ENCODE assay signal across 9 mouse cellular contexts in genomic region chr4:124594933-124595332, GRCm38 (mm10). TPM values are rescaled to one million over a fixed set of nuclear protein-coding genes. Genes with fewer than 3 reads are reported as not detected.
DNase-seq lines count a peak whose midpoint lies in the region; ATAC-seq lines count a peak whose summit lies in the region.
"Had no signal": no experiment of that assay in that cellular context is flagged by ENCODE, and none has a peak within 500 bp of the region (broad histone marks: within the 10 kb centered on the region; RNA-seq: fewer than 3 reads in every experiment).

No protein-coding gene starts in this region.

- ATAC-seq in midbrain, embryonic 15.5 days (replicated peaks) = peak; percentile 43; the same call in 1 of the 2 replicates
- no peak for ATAC-seq in midbrain, embryonic 11.5 days (ENCODE audit: low FRiP score)
- no peak for ATAC-seq in heart, embryonic 13.5 days (ENCODE audit: extremely low read depth, insufficient number of reproducible peaks, low FRiP score, low TSS enrichment)
- ATAC-seq in monocyte, adult 5-6 weeks (replicated peaks; ENCODE audit: insufficient number of reproducible peaks, low FRiP score, low TSS enrichment, poor library complexity, severe bottlenecking) = no peak

- 37% methylated on average over 13 of the region's 13 CpGs for WGBS in midbrain, embryonic 15.5 days
- 48% methylated on average over 13 of the region's 13 CpGs for WGBS in midbrain, embryonic 11.5 days
- 29% methylated on average over 13 of the region's 13 CpGs for WGBS in heart, embryonic 13.5 days

- DNase-seq in midbrain, embryonic 11.5 days (ENCODE audit: low spot score, missing footprints) = no peak
- peak; percentile 11 for DNase-seq in cerebellum, adult 9-11 months
- DNase-seq in layer of hippocampus, adult 9-11 months = peak; percentile 91
- DNase-seq in lung, postnatal 36 days = peak; percentile 51
- DNase-seq in spleen, postnatal 14 days (ENCODE audit: low spot score in 2 of 2) = no peak

- no peaks in the 10 kb centered on the region for H3K27me3 ChIP-seq in midbrain, embryonic 15.5 days (replicated peaks)
- H3K27me3 ChIP-seq in midbrain, embryonic 11.5 days (ENCODE audit: control insufficient read depth, insufficient read depth, low read length) = no peaks in the 10 kb centered on the region
- H3K27me3 ChIP-seq in heart, embryonic 13.5 days (replicated peaks) = peaks cover 52% of the 10 kb centered on the region

- no peaks in the 10 kb centered on the region for H3K36me3 ChIP-seq in midbrain, embryonic 15.5 days (replicated peaks)
- no peaks in the 10 kb centered on the region for H3K36me3 ChIP-seq in midbrain, embryonic 11.5 days (ENCODE audit: control insufficient read depth, insufficient read depth, low read length)
- no peaks in the 10 kb centered on the region for H3K36me3 ChIP-seq in heart, embryonic 13.5 days
- H3K36me3 ChIP-seq: limb, embryonic 15.5 days had no signal

- H3K4me1 ChIP-seq in midbrain, embryonic 15.5 days = peaks cover 15% of the 10 kb centered on the region
- H3K4me1 ChIP-seq in midbrain, embryonic 11.5 days (ENCODE audit: control insufficient read depth, insufficient read depth, low read length) = peaks cover 5% of the 10 kb centered on the region; the same call in 1 of the 2 replicates
- peaks cover 5% of the 10 kb centered on the region for H3K4me1 ChIP-seq in heart, embryonic 13.5 days

- no peak overlapping the region for H3K4me2 ChIP-seq in midbrain, embryonic 15.5 days
- no peak overlapping the region for H3K4me2 ChIP-seq in midbrain, embryonic 11.5 days
- peak overlapping the region; percentile 42 for H3K4me2 ChIP-seq in heart, embryonic 13.5 days
- H3K4me2 ChIP-seq: limb, embryonic 15.5 days had no signal

- no peak overlapping the region for H3K9ac ChIP-seq in midbrain, embryonic 15.5 days
- H3K9ac ChIP-seq in midbrain, embryonic 11.5 days (ENCODE audit: low read length) = no peak overlapping the region
- H3K9ac ChIP-seq in heart, embryonic 13.5 days = no peak overlapping the region
- H3K9ac ChIP-seq: limb, embryonic 15.5 days had no signal

- H3K27ac ChIP-seq in midbrain, embryonic 15.5 days = no peak overlapping the region
- H3K27ac ChIP-seq in midbrain, embryonic 11.5 days (ENCODE audit: low read depth, low read length) = no peak overlapping the region
- H3K27ac ChIP-seq in heart, embryonic 13.5 days (replicated peaks) = no peak overlapping the region
- H3K27ac ChIP-seq: limb, embryonic 15.5 days had no signal

- no peaks in the 10 kb centered on the region for H3K9me3 ChIP-seq in midbrain, embryonic 15.5 days
- H3K9me3 ChIP-seq in midbrain, embryonic 11.5 days (ENCODE audit: control insufficient read depth, low read length) = no peaks in the 10 kb centered on the region
- no peaks in the 10 kb centered on the region for H3K9me3 ChIP-seq in heart, embryonic 13.5 days
- H3K9me3 ChIP-seq: limb, embryonic 15.5 days had no signal

- H3K4me3 ChIP-seq in midbrain, embryonic 15.5 days = no peak overlapping the region
- H3K4me3 ChIP-seq in midbrain, embryonic 11.5 days (ENCODE audit: low read depth, low read length) = no peak overlapping the region
- H3K4me3 ChIP-seq in heart, embryonic 13.5 days = no peak overlapping the region
- H3K4me3 ChIP-seq: limb, embryonic 15.5 days had no signal

RNA-seq across cellular contexts. Expression of gene 3100002H09Rik, which starts 15.7 kb away (rescaled TPM):
- 0.98 and 1.3 TPM in 2 replicates for polyA plus RNA-seq in midbrain, embryonic 15.5 days (2015; fragmentation: Nextera tagmentation; extraction: Ambion mirVana)
- polyA plus RNA-seq in midbrain, embryonic 11.5 days (2014; fragmentation: Nextera tagmentation; extraction: Ambion mirVana) = 0.16 TPM in 1 of 2 replicates, not detected in the other
- 0.17 TPM in 1 of 2 replicates, not detected in the other for polyA plus RNA-seq in heart, embryonic 13.5 days (2015; fragmentation: Nextera tagmentation; extraction: Ambion mirVana)
- not detected in 3 replicates for total RNA-seq in monocyte, adult 5-6 weeks (2017)
- polyA plus RNA-seq: limb, embryonic 15.5 days had no signal

Comparison
In these comparisons a context has a peak if more than half of its experiments do, and no peak if none do; other contexts are left out.
1. DNase-seq: peak in cerebellum, adult 9-11 months (single experiment), layer of hippocampus, adult 9-11 months (single experiment) and lung, postnatal 36 days (single experiment); none in midbrain, embryonic 11.5 days (single experiment) and spleen, postnatal 14 days (0 of 2).